Mouse (Mus musculus) CH12.LX (cell line): ENCODE results near the gene Hbq1b.

Source experiments
- NELFE ChIP-seq: IDR thresholded peaks from 2 replicates; pipeline ENCODE4 v1.6.1; 2011; ENCODE audit warnings: low read depth, low read length, improper control_type of control experiment
- PAX5 ChIP-seq: IDR thresholded peaks from 2 replicates; pipeline ENCODE4 v1.6.1; 2012; ENCODE audit warnings: low read length, inconsistent platforms, mixed read lengths
- POLR2AphosphoS2 ChIP-seq: IDR thresholded peaks from 2 replicates; pipeline ENCODE4 v1.6.1; 2011; ENCODE audit warnings: low read depth, low read length, improper control_type of control experiment
- USF1 ChIP-seq: IDR thresholded peaks from 2 replicates; pipeline ENCODE4 v1.6.1; 2014; ENCODE audit warnings: low read depth, mild to moderate bottlenecking, inconsistent platforms, low read length, improper control_type of control experiment

- TF ChIP-seq PAX5 (no peak), USF1 (no peak), NELFE (no peak), POLR2AphosphoS2 (no peak)
Measured at GRCm38 (mm10) chr11:32309928-32310327, 23.2 kb downstream of the Hbq1b start.
